Mouse (Mus musculus) spleen, adult 2 months (tissue): ENCODE measurements around the gene Epha8.

Source experiments
- CTCF ChIP-seq: fragments of 200-500 bp; IDR thresholded peaks from 2 replicates; pipeline ENCODE4 v1.5.1; 2011; ENCODE audit warnings: mild to moderate bottlenecking, inconsistent platforms; ENCODE audit not compliant: insufficient read depth, insufficient read length, insufficient replicate concordance; ENCODE audit errors: extremely low read depth
- POLR2A ChIP-seq: fragments of 200-500 bp; IDR thresholded peaks from 2 replicates; pipeline ENCODE4 v1.6.1; 2011; ENCODE audit warnings: low read depth, low read length, inconsistent platforms

GRCm38 (mm10) chr4:136962447-136962846 is 5.8 kb upstream of the Epha8 start:
- TF ChIP-seq POLR2A: no peak
- no peak for TF ChIP-seq CTCF
